Mouse (Mus musculus): ENCODE data around the gene Ak1. TPM values are rescaled to one million over a fixed set of nuclear protein-coding genes. Genes with fewer than 3 reads are reported as not detected.

The Ak1 gene
- total RNA-seq, 2 experiments from 2014 or later: 1,680 to 2,125 TPM

GRCm38 (mm10) chr2:32599409-32599808 is 22.1 kb upstream of the Ak1 start, which contains the start of gene St6galnac6:
Gene St6galnac6 (plus strand): TSS chr2:32599709.
- no peak for DNase-seq

- peak; percentile 43 for DNase-seq
Measured at GRCm38 (mm10) chr2:32601417-32602065, 20.0 kb upstream of the Ak1 start.

GRCm38 (mm10) chr2:32602600-32603054 is 18.9 kb upstream of the Ak1 start:
- DNase-seq: peak; percentile 76

- no peak for DNase-seq
Measured at GRCm38 (mm10) chr2:32604631-32605030, 16.9 kb upstream of the Ak1 start.

GRCm38 (mm10) chr2:32606161-32607142 is 15.1 kb upstream of the Ak1 start:
- DNase-seq: peak; percentile 90

GRCm38 (mm10) chr2:32607262-32607947 is 14.2 kb upstream of the Ak1 start:
- DNase-seq: peak; percentile 60

GRCm38 (mm10) chr2:32608141-32608777 is 13.3 kb upstream of the Ak1 start:
- DNase-seq: peak; percentile 86

GRCm38 (mm10) chr2:32608778-32609435 is 12.7 kb upstream of the Ak1 start:
- no peak for DNase-seq

GRCm38 (mm10) chr2:32610610-32611229 is 10.8 kb upstream of the Ak1 start:
- no peak for DNase-seq

- no peak for DNase-seq
Measured at GRCm38 (mm10) chr2:32612274-32612673, 9.3 kb upstream of the Ak1 start.

- no peak for DNase-seq
Measured at GRCm38 (mm10) chr2:32617109-32617508, 4.4 kb upstream of the Ak1 start.

GRCm38 (mm10) chr2:32617601-32618000 is 4.0 kb upstream of the Ak1 start:
- no peak for DNase-seq

GRCm38 (mm10) chr2:32618051-32618450 is 3.5 kb upstream of the Ak1 start:
- DNase-seq: no peak

GRCm38 (mm10) chr2:32620682-32621516 is 659 bp upstream of the Ak1 start:
- DNase-seq: peak; percentile 63

- no peak for DNase-seq
Measured at GRCm38 (mm10) chr2:32624111-32624748, 2.7 kb downstream of the Ak1 start.

GRCm38 (mm10) chr2:32625212-32625872 is 3.8 kb downstream of the Ak1 start:
- DNase-seq: peak; percentile 85

- peak; percentile 90 for DNase-seq
Measured at GRCm38 (mm10) chr2:32625873-32626694, 4.5 kb downstream of the Ak1 start.

Data from gastrocnemius, postnatal 25 days (tissue).